Mouse (Mus musculus) spleen, adult 10 weeks (tissue): Measurements from ENCODE around the gene Aqp12. TPM values are rescaled to one million over a fixed set of nuclear protein-coding genes. Genes with fewer than 3 reads are reported as not detected.

Experiments
- polyA plus RNA-seq: library from polyadenylated mRNA; stranded (reverse); fragments of 350-450 nt; fragmentation: Illumina TruSeq; extraction: RNeasy Lipid Tissue Mini Kit (QIAGEN cat#74804); gene quantifications from one replicate; pipeline ENCODE4 v1.2.3, GENCODE M21; 2015; ENCODE audit warnings: low replicate concordance; ENCODE audit not compliant: insufficient read depth

The Aqp12 gene
- polyA plus RNA-seq, result not detected

DNA sequence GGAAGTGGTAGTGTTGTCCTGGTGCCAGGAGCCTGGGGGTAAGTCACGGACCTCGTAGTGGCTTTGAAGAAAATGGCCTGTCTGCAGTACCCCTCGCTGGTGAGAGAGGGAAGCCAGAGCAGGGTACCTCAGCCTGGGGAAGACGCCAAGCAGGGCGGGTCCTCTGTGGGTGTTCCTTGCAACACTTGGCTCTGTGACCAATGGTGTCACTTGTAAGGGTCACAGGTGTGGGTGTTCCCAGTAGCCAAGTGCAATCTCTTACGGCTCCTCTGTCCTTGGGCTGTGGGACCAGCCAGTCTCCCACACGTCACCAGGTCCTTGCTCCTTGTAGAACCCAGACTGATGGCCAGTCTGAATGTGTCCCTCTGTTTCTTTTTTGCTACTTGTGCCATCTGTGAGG is at the start of gene Aqp12:
TSS of gene Aqp12 (plus strand) at position 274 of the 400 bp plus-strand sequence.

Other genes starting within 250 kb of the Aqp12 start
- 1.6 TPM for gene Gpc1, start 174.7 kb upstream of the Aqp12 start, polyA plus RNA-seq
- gene Ankmy1, start 103.4 kb upstream of the Aqp12 start, polyA plus RNA-seq, result 0.46 TPM
- gene Dusp28, start 99.4 kb upstream of the Aqp12 start, polyA plus RNA-seq, result 4.8 TPM
- 25.5 TPM for gene Rnpepl1, start 95.6 kb upstream of the Aqp12 start, polyA plus RNA-seq
- 7.0 TPM for gene Capn10, start 72.0 kb upstream of the Aqp12 start, polyA plus RNA-seq
- gene Gpr35, start 55.5 kb upstream of the Aqp12 start, polyA plus RNA-seq, result 16.5 TPM
- gene Kif1a, start 95.6 kb downstream of the Aqp12 start, polyA plus RNA-seq, result 0.26 TPM
- gene Agxt, start 128.9 kb downstream of the Aqp12 start, polyA plus RNA-seq, result not detected
- gene 2310007B03Rik, start 154.6 kb downstream of the Aqp12 start, polyA plus RNA-seq, result not detected
- 0.30 TPM for gene Crocc2, start 162.4 kb downstream of the Aqp12 start, polyA plus RNA-seq
- gene Sned1, start 229.5 kb downstream of the Aqp12 start, polyA plus RNA-seq, result 35.9 TPM